Mouse (Mus musculus) liver, embryonic 16.5 days (tissue): ENCODE measurements around the gene P3h1. TPM values are rescaled to one million over a fixed set of nuclear protein-coding genes. Genes with fewer than 3 reads are reported as not detected.

ENCODE experiments used
- ATAC-seq: fragments of 200-750 bp; cut with Nextera tagmentation; 2 replicates; pipeline ENCODE4 v1.8.0; 2017; ENCODE audit warnings: low read depth, mild to moderate bottlenecking, moderate number of reproducible peaks, moderate library complexity
- H3K27ac ChIP-seq: fragments of 300-500 bp; sonication (generic); 2 replicates; pipeline ENCODE4 v1.5.1; 2014; ENCODE audit warnings: mild to moderate bottlenecking, low read length
- H3K27me3 ChIP-seq: fragments of 300-500 bp; sonication (generic); 2 replicates; pipeline ENCODE4 v1.6.1; 2014; ENCODE audit warnings: low read depth, low read length, mixed read lengths; ENCODE audit not compliant: control insufficient read depth, insufficient read depth
- H3K36me3 ChIP-seq: fragments of 300-500 bp; sonication (generic); 2 replicates; pipeline ENCODE4 v1.6.1; 2014; ENCODE audit warnings: mild to moderate bottlenecking; ENCODE audit not compliant: control insufficient read depth, insufficient read depth
- H3K4me1 ChIP-seq: fragments of 300-500 bp; sonication (generic); 2 replicates; pipeline ENCODE4 v1.6.1; 2014; ENCODE audit warnings: low read depth, low read length, mixed read lengths; ENCODE audit not compliant: control insufficient read depth
- H3K4me2 ChIP-seq: fragments of 300-500 bp; sonication (generic); 2 replicates; pipeline ENCODE4 v1.6.1; 2014; ENCODE audit warnings: low read depth, low read length, mixed read lengths
- H3K4me3 ChIP-seq: fragments of 300-500 bp; sonication (generic); 2 replicates; pipeline ENCODE4 v1.5.1; 2014; ENCODE audit warnings: low read depth, mild to moderate bottlenecking, low read length
- H3K9ac ChIP-seq: fragments of 300-500 bp; sonication (generic); 2 replicates; pipeline ENCODE4 v1.6.1; 2014; ENCODE audit warnings: low read depth, low read length
- H3K9me3 ChIP-seq: fragments of 300-500 bp; sonication (generic); replicated peaks from 2 replicates; pipeline ENCODE4 v1.6.1; 2016; ENCODE audit warnings: low read length; ENCODE audit not compliant: control insufficient read depth
- WGBS: fragments of 180-500 bp; shearing (Covaris S2); extraction: QIAGEN DNeasy Blood & Tissue Kit; methylation state at CpG from one replicate; pipeline ENCODE4 v1.1.7; 2014; ENCODE audit not compliant: insufficient replicate concordance; 5-methylcytosine and 5-hydroxymethylcytosine counted together
- polyA plus RNA-seq: library from polyadenylated mRNA; unstranded; fragments of >200 nt; fragmentation: Nextera tagmentation; extraction: Ambion mirVana; gene quantifications from 2 replicates; pipeline ENCODE4 v1.2.1, GENCODE M21; 2015

P3h1 gene
- polyA plus RNA-seq: 6.7 and 9.0 TPM in 2 replicates

- Histone ChIP-seq H3K9me3 (no peaks in the 10 kb centered on the region), H3K36me3 (no peaks in the 10 kb centered on the region), H3K27ac (peak within 1 kb of the TSS; percentile 59), H3K4me1 (peaks cover 19% of the 10 kb centered on the region), H3K4me3 (peak within 1 kb of the TSS; percentile 89), H3K27me3 (peaks cover 6% of the 10 kb centered on the region; the same call in 1 of the 2 replicates), H3K9ac (peak within 1 kb of the TSS; percentile 86), H3K4me2 (peak within 1 kb of the TSS; percentile 98)
- ATAC-seq: peak; percentile 96
- under 1% methylated on average over 71 of the region's 71 CpGs for WGBS
Measured at GRCm38 (mm10) chr4:119232410-119233255, at the start of gene P3h1, which contains the start of gene AU022252. P3h1 (plus strand) TSS chr4:119232915. AU022252 (minus strand) TSS chr4:119232712.

GRCm38 (mm10) chr4:119183525-119183924 is 49.2 kb upstream of the P3h1 start:
- Histone ChIP-seq H3K27ac (peak overlapping the region; percentile 20; the same call in 1 of the 2 replicates), H3K9ac (no peak overlapping the region), H3K4me2 (no peak overlapping the region), H3K4me1 (peaks cover 36% of the 10 kb centered on the region), H3K4me3 (no peak overlapping the region), H3K9me3 (no peaks in the 10 kb centered on the region), H3K27me3 (no peaks in the 10 kb centered on the region), H3K36me3 (peaks cover 97% of the 10 kb centered on the region)
- ATAC-seq: no peak
- 59% methylated on average over 1 of the region's 1 CpGs for WGBS

- WGBS: 78% methylated on average over 4 of the region's 4 CpGs
- H3K4me3 ChIP-seq: peak overlapping the region; percentile 82
- no peak overlapping the region; the same call in 1 of the 2 replicates for H3K27ac ChIP-seq
- peaks cover 37% of the 10 kb centered on the region for H3K4me1 ChIP-seq
- H3K27me3 ChIP-seq: no peaks in the 10 kb centered on the region
- peak overlapping the region; percentile 25; the same call in 1 of the 2 replicates for H3K9ac ChIP-seq
- H3K4me2 ChIP-seq: peak overlapping the region; percentile 83
- no peaks in the 10 kb centered on the region for H3K9me3 ChIP-seq
- peaks cover 80% of the 10 kb centered on the region for H3K36me3 ChIP-seq
- no peak for ATAC-seq
Measured at GRCm38 (mm10) chr4:119185771-119186170, 46.9 kb upstream of the P3h1 start.

- H3K4me1 ChIP-seq: peaks cover 57% of the 10 kb centered on the region
- peak overlapping the region; percentile 82 for H3K4me3 ChIP-seq
- H3K27ac ChIP-seq: peak overlapping the region; percentile 94
- peaks cover 55% of the 10 kb centered on the region for H3K36me3 ChIP-seq
- H3K9me3 ChIP-seq: no peaks in the 10 kb centered on the region
- ATAC-seq: peak; percentile 32
- H3K4me2 ChIP-seq: peak overlapping the region; percentile 83
- 12% methylated on average over 11 of the region's 11 CpGs for WGBS
- H3K9ac ChIP-seq: peak overlapping the region; percentile 84
- no peaks in the 10 kb centered on the region for H3K27me3 ChIP-seq
Measured at GRCm38 (mm10) chr4:119188060-119188785, 44.5 kb upstream of the P3h1 start.

- no peak overlapping the region for H3K4me2 ChIP-seq
- H3K36me3 ChIP-seq: peaks cover 44% of the 10 kb centered on the region
- 22% methylated on average over 6 of the region's 6 CpGs for WGBS
- H3K9ac ChIP-seq: peak overlapping the region; percentile 89
- no peaks in the 10 kb centered on the region for H3K9me3 ChIP-seq
- peak overlapping the region; percentile 99 for H3K27ac ChIP-seq
- H3K27me3 ChIP-seq: no peaks in the 10 kb centered on the region
- ATAC-seq: peak; percentile 16; the same call in 1 of the 2 replicates
- H3K4me3 ChIP-seq: peak overlapping the region; percentile 72
- H3K4me1 ChIP-seq: peaks cover 61% of the 10 kb centered on the region
Measured at GRCm38 (mm10) chr4:119189392-119189791, 43.3 kb upstream of the P3h1 start.

- WGBS: 21% methylated on average over 6 of the region's 6 CpGs
- Histone ChIP-seq H3K4me2 (peak within 1 kb of the TSS; percentile 85), H3K4me3 (peak within 1 kb of the TSS; percentile 82), H3K9me3 (no peaks in the 10 kb centered on the region), H3K9ac (peak within 1 kb of the TSS; percentile 89), H3K4me1 (peaks cover 60% of the 10 kb centered on the region), H3K27me3 (no peaks in the 10 kb centered on the region), H3K36me3 (peaks cover 39% of the 10 kb centered on the region), H3K27ac (peak within 1 kb of the TSS; percentile 99)
- peak; percentile 91 for ATAC-seq
Measured at GRCm38 (mm10) chr4:119189864-119190263, 42.9 kb upstream of the P3h1 start, which contains the start of gene Ermap. Ermap (minus strand) TSS chr4:119190011.

- peak overlapping the region; percentile 85 for H3K4me2 ChIP-seq
- H3K9ac ChIP-seq: peak overlapping the region; percentile 89
- H3K9me3 ChIP-seq: no peaks in the 10 kb centered on the region
- H3K4me3 ChIP-seq: peak overlapping the region; percentile 72
- peaks cover 56% of the 10 kb centered on the region for H3K4me1 ChIP-seq
- no peaks in the 10 kb centered on the region for H3K27me3 ChIP-seq
- WGBS: 29% methylated on average over 8 of the region's 8 CpGs
- peak; percentile 69 for ATAC-seq
- H3K27ac ChIP-seq: peak overlapping the region; percentile 99
- H3K36me3 ChIP-seq: peaks cover 31% of the 10 kb centered on the region
Measured at GRCm38 (mm10) chr4:119190618-119191017, 42.1 kb upstream of the P3h1 start.

GRCm38 (mm10) chr4:119191273-119191672 is 41.4 kb upstream of the P3h1 start:
- no peaks in the 10 kb centered on the region for H3K27me3 ChIP-seq
- peak overlapping the region; percentile 99 for H3K27ac ChIP-seq
- WGBS: 39% methylated on average over 3 of the region's 3 CpGs
- peaks cover 25% of the 10 kb centered on the region for H3K36me3 ChIP-seq
- no peaks in the 10 kb centered on the region for H3K9me3 ChIP-seq
- peaks cover 55% of the 10 kb centered on the region for H3K4me1 ChIP-seq
- H3K4me3 ChIP-seq: peak overlapping the region; percentile 72
- ATAC-seq: no peak
- H3K9ac ChIP-seq: peak overlapping the region; percentile 89
- peak overlapping the region; percentile 85 for H3K4me2 ChIP-seq
